Mouse (Mus musculus) lung, postnatal 36 days (tissue): Measurements from ENCODE around the gene Thsd4.
"Not testable (repeated sequence)": the region's sequence is repeated elsewhere in the genome, so short reads cannot be mapped to it uniquely, and the experiment has no call there.

ENCODE experiments used
- DNase-seq: peaks from one replicate; pipeline ENCODE4 v3.0.0; 2022; ENCODE audit warnings: mixed read lengths

Thsd4 gene

DNA sequence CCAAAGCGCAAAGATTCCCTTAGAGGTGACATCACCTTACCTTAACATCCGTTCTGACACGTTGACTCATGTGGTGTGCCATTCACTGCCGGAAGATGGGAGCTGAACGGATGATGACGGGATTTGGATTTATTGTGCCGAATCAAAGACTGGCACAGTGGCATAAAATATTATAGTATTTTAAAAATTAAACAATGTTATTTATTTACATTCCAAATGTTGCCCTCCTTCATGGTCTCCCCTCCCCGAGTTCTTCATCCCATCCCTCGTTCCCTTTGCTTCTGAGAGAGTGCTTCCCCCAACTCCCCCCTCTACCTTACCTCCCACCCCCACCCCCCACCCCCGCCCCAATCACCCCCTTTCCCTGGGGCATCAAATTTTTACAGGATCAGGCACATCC, 561.3 kb downstream of the Thsd4 start, which contains the start of gene Nr2e3:
Gene Nr2e3 (minus strand): TSS at position 101 of the 400 bp plus-strand sequence.
- no peak for DNase-seq

GRCm38 (mm10) chr9:59959276-59959675, 562.6 kb downstream of the Thsd4 start:
- peak; percentile 93 for DNase-seq

- not testable (repeated sequence) for DNase-seq
Measured at GRCm38 (mm10) chr9:59958115-59958514, 563.7 kb downstream of the Thsd4 start.

DNA sequence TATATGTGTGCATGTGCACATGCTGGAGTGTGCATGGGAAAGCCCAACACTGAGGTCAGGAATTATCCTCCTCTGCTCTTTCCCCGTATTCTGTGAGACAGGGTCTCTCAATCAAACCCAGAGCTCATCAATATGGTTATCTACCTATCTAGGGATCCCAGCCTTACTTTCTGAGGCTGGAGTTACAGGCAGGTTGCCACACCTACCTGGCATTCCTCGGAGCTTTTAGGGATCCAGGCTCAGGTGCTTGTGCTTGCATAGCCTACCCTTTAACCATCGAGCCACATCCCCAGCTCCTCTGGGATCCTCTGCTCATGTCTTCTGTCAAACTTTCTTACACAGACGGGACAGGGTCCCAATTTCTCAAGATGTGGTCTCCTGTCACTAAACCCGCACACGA, 565.4 kb downstream of the Thsd4 start:
- DNase-seq, result no peak

- no peak for DNase-seq
Measured at GRCm38 (mm10) chr9:59955692-59956091, 566.2 kb downstream of the Thsd4 start.

DNA sequence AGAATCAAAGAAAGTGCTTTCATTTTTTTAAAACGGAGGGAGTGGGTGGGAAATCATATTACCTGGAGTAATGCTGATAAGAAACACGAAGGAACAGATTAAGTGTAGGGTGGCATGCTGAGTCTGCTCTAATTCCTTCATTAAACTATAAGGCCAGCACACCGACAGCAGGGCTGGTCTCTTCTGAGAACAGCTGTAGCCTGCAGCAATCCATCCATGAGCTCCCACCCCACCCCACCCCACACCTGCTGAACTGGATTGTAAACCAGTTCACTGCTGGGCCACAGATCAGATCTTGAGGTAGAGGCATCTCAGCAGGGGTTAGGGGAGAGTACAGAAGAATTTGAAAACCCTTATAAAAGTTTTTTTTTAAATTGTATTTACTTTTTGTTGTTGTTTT, 566.6 kb downstream of the Thsd4 start:
- DNase-seq, result no peak

GRCm38 (mm10) chr9:59953556-59953955, 568.3 kb downstream of the Thsd4 start:
- no peak for DNase-seq

GRCm38 (mm10) chr9:59952515-59953070, 569.3 kb downstream of the Thsd4 start:
- no peak for DNase-seq

DNA sequence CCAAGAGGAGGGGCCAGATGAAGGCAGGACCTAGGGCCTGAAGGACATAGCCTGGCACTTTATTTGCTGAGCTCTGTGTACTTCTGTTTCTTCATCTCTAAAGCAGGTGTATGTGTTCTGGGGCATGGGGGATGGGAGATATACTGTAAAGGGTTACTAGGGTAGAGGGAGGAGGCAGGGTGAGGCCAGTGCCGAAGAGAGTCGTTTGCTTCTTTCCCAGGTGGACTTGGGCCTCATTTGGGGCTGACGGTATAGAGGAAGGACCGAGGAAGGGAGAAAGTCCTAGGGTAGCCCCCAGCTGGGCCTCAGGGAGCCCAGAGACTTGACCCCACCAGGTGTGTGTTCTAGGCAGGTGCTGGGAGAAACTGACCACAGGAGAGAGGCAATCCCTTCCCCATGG, 569.9 kb downstream of the Thsd4 start:
- no peak for DNase-seq

DNA sequence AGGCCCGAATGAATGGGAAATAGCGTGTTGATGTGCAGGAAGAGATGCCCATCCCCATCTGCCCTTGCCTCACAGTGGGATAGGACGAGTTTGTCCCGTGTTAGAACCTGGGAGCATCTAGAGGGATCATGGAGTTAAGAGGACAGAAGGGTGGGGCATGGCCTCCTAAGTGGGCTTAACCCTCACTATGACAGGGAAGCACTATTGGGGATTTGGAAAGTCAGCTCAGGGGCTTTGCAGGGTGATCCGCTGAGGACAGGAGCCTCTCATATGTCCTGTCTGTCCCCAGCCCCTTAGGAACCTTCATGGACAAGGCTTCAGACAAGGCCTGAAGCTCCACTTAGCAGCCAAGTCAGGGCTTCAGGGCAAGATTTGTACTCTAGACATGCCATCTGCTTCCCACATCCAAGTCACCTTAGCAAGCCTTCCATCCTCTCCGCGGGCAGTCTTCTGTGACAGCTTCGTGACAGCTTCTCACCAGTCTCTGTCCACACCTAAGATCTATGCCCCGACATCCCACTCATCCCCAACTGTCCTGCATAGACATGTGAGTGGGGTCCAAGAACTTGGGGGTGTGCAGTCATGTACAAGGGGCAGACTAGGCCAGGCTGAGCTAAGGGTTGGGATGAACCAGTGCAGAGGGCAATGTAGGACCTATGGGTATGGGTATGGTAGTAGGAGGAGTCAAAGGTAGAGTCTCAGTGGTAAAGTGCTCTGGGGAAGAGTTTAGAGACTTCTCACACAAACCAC, 570.7 kb downstream of the Thsd4 start:
- no peak for DNase-seq

DNA sequence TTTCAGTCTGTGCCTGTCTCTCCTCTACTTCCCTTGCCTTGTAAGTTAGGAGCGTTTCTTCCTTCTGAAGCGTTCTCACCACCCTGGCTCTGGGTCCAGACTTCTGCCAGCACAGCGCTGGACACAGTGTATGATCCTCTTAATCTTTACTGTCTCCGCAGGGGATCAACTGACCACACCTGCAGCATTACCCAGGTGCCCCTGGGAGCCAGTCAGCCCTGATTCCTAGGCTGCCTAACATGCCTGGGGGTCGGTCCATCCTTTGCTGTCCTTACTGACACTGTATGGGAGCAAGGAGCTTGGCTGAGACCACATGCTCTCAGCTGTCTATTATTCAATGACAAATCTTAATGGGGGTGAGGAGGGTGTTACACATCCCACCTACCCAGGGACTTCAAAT, 571.9 kb downstream of the Thsd4 start:
- DNase-seq, result no peak

DNA sequence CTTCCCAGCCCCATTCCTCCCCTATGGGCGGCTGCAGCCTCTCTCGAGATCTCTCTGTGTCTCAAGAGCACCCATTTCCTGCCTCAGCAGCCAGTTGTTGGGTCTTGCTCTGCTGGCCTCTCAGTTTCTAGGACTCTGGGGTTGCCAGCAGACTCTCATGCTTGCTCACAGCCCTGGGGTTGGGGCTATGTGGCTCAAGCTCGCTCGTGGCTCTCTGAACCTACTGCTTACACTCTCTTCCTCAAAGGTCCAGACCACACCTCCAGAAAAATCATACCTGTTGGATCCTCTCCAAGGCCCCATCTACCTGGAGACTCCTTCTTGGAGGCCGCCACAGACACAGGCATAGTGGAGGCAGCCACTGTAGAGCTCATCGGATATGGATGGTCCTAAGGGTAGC, 572.3 kb downstream of the Thsd4 start:
- DNase-seq, result no peak

- no peak for DNase-seq
Measured at GRCm38 (mm10) chr9:59948691-59949250, 573.1 kb downstream of the Thsd4 start.

DNA sequence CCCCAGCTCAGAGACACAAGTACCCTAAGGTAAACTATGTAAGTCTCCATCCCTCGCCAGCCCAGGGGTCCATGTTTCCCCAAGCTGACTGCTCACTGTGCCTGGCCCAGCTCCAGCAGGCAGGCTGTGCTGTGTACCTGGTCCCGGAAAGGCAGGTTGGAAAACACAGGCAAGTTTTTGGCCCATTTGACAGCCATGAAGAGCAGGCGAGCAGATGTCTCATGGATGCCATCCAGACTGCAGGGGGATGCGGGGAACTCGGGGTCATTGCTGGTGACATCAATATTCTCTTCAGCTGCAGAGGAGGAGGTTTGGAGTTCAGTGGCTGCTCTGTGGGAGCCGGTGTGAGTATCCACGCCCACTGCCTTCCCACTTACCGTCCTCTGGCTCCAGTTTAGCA, 573.6 kb downstream of the Thsd4 start:
- no peak for DNase-seq

DNA sequence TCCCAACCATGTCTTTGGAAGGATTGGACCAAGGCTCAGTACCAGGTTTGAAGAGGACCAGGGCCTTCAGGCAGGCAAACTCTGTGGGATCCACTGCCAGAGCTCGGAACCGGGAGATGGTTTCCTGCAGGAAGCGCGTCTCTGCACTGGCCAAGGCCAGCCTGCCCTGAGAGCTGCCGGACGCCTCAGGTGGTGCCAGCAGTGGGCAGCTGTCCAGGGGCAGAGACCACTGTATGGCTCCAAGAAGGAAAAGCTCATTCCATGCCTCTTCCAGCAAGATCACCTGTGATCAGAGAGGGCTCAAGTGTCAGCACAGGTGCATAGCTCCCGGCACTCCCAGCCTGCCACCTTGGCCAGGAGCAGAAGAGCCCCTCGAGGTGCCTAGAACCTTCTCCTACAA, 574.6 kb downstream of the Thsd4 start:
- no peak for DNase-seq

- DNase-seq, result no peak
Measured at GRCm38 (mm10) chr9:59945241-59945640, 576.6 kb downstream of the Thsd4 start.

DNA sequence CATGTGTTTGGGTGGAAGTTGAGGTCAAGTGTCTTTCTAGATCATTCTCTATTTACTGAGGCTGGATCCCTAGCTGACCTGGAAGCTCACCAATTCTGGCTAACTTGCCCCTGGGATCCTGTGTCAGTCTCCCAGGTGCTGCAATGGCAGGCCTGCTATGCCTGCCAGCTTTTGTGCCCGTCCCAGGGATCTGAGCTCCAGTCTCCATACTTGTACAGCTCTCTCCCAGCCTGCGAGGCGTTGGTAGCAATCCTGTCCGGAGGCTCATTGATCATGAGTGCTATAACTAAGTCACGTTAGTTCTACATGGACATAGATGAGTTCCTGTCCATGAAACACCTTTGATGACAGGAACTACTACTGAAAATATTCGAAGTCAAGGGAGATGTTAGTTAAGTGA, 578.0 kb downstream of the Thsd4 start:
- no peak for DNase-seq

DNA sequence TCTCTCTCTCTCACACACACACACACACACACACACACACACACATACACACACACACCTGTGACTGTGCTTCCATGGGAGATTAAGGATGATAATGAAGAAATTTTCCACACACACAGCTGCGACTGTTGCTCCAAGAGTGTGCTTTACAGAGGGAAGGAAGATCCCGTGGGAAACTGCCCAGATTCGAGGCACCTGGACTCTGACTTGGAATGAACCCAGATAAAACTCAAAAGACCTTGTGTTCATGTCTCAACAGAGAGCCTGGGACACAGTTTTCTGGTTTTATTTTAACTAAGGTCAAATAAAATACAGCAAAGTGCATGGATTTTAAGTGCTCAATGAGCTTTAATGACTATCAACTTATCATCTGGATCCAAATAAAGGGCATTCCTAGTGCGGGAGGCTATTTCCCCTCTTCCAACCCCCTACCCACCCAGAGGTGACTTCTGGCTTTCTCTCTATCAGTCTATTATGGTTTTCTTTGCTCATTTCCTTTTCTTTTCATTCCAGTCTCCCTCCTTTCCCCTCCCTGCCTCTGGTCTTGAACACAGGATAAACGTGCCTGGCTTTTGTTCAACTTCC, 579.3 kb downstream of the Thsd4 start:
- DNase-seq, result no peak

DNA sequence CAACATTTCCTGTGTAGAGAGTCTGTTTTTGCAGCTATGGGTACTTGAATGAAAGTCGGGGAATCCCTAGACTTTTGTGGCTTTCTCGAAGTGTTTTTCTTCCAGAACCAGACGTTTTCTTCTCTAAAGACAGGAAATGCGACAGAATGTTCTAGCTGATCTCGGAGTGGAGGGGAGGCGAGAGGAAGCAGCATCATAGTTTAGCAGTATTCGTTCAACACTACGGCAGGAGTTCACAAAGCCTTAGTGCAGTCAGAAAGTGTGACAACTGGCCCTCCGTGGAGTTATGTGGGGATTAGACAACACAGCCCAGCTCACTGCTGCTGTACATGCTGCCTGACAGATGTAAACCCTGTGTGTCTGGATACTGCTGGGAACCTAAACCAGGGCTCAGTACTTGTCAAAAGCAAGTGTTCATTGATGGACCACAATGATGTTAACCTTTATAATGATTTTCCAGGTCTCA, 579.9 kb downstream of the Thsd4 start:
- no peak for DNase-seq

DNA sequence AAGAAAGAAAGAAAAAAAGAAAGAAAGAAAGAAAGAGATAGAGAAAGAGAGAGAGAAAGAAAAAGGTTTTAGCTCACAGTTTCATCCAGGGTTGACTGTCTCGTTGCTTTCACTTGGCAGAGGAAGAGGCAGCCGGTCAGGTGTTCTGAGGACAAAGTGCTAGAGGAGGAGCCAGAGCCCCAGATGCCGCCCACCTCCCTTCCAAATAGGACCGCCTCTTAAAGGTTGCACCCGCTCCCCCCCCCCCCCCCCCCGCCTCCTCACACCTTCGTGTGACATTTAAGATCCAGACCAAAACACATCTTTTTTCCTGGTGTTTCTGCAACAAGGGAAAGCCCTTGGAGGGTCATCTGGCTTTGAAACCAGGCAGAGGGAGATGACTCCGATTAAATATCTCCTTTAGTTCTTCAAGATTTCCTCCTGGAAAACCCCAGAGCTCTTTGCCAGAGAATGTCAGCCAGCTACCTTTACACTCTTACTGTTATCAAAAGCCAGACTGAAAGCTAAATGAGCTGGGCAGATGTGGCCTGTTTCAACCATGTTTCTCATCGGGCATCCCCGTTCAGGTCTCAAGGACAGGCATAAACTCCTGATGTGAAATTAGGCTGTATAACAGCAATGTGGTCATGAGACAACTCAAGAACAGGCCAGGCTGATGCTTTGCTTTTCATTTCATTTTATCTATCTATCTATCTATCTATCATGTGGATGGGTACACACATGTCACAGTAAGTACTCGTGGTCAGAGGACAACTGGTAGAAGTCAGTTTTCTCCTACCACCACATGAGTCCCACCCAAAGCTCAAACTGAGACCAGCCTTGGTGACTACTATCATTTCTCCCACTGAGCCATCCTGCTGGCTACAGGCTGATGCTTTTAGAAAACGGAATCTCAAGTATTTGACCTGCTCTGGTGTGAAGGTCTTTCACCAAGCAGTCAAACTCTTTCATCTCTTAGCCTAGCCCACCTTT, 580.6 kb downstream of the Thsd4 start:
- DNase-seq, result peak; percentile 23

- DNase-seq, result no peak
Measured at GRCm38 (mm10) chr9:59939691-59940090, 582.2 kb downstream of the Thsd4 start.

- no peak for DNase-seq
Measured at GRCm38 (mm10) chr9:59938529-59938928, 583.3 kb downstream of the Thsd4 start.

DNA sequence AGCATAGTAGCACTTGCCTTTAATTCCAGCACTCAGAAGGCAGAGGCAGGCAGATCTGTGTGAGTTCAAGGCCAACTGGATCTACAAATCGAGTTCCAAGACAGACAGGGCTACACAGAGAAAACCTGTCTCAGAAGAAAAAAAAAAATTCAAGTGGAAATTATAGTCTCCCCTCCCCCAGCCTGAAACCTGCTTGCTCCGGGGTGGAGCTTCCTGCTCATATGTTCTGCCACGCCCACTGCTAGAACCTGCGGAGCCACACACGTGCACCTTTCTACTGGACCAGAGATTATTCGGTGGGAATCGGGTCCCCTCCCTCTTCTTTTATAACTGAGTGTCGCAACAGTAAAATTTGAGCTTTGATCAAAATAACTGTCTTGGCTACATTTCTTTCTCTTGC, 586.0 kb downstream of the Thsd4 start:
- not testable (repeated sequence) for DNase-seq
